Mouse (Mus musculus) gastrocnemius, postnatal 10 days (tissue): Measurements from ENCODE around the gene Gm45785. TPM values are rescaled to one million over a fixed set of nuclear protein-coding genes. Genes with fewer than 3 reads are reported as not detected.
"Not testable (repeated sequence)": the region's sequence is repeated elsewhere in the genome, so short reads cannot be mapped to it uniquely, and the experiment has no call there.

Source experiments
- DNase-seq: peaks from one replicate; pipeline ENCODE4 v3.0.0; 2021; ENCODE audit warnings: mixed read lengths
- long read RNA-seq, 2 experiments: library from polyadenylated mRNA; stranded (forward); transcript quantifications; one replicate each; pipeline ENCODE4 v2.0.0; 2021
- total RNA-seq, 2 experiments: library from RNA; stranded (reverse); gene quantifications; 2 replicates each; pipeline ENCODE4 v1.2.3; 2021

The Gm45785 gene
- total RNA-seq: not detected
- long read RNA-seq, experiment 1, partial matches to known transcripts: 1 of 1 reads
- long read RNA-seq, experiment 1, other reads (novel, unspliced or antisense): 0 of 1 reads
- long read RNA-seq, experiment 2: 0 reads

GRCm38 (mm10) chr7:140855860-140856784, at the start of gene Gm45785:
Gene Gm45785 (minus strand): TSS chr7:140856331.
- DNase-seq: peak; percentile 71

- DNase-seq: no peak
Measured at GRCm38 (mm10) chr7:140905642-140906081, 49.5 kb upstream of the Gm45785 start.

GRCm38 (mm10) chr7:140903212-140903611, 47.1 kb upstream of the Gm45785 start:
- peak; percentile 87 for DNase-seq

- DNase-seq: peak; percentile 60
Measured at GRCm38 (mm10) chr7:140902036-140902875, 46.1 kb upstream of the Gm45785 start.

- peak; percentile 56 for DNase-seq
Measured at GRCm38 (mm10) chr7:140900220-140900619, 44.1 kb upstream of the Gm45785 start, which contains the start of gene Cox8b. Gene Cox8b (minus strand): TSS chr7:140900446.

- DNase-seq: no peak
Measured at GRCm38 (mm10) chr7:140899121-140899520, 43.0 kb upstream of the Gm45785 start.

GRCm38 (mm10) chr7:140897863-140898262, 41.7 kb upstream of the Gm45785 start:
- no peak for DNase-seq

- no peak for DNase-seq
Measured at GRCm38 (mm10) chr7:140894611-140895010, 38.5 kb upstream of the Gm45785 start.

- DNase-seq: no peak
Measured at GRCm38 (mm10) chr7:140894031-140894430, 37.9 kb upstream of the Gm45785 start.

- DNase-seq: not testable (repeated sequence)
Measured at GRCm38 (mm10) chr7:140890636-140891035, 34.5 kb upstream of the Gm45785 start.

GRCm38 (mm10) chr7:140882469-140882803, 26.3 kb upstream of the Gm45785 start:
- DNase-seq: no peak

GRCm38 (mm10) chr7:140881696-140882468, 25.8 kb upstream of the Gm45785 start, which contains the start of the genes Psmd13 and Sirt3:
Gene Psmd13 (plus strand): TSS chr7:140881968.
Gene Sirt3 (minus strand): TSS chr7:140882309.
- peak; percentile 98 for DNase-seq

GRCm38 (mm10) chr7:140880865-140881515, 24.9 kb upstream of the Gm45785 start:
- DNase-seq: no peak

GRCm38 (mm10) chr7:140880419-140880818, 24.3 kb upstream of the Gm45785 start:
- DNase-seq: no peak

- no peak for DNase-seq
Measured at GRCm38 (mm10) chr7:140879355-140879754, 23.2 kb upstream of the Gm45785 start.

- DNase-seq: no peak
Measured at GRCm38 (mm10) chr7:140877364-140877763, 21.2 kb upstream of the Gm45785 start.

- no peak for DNase-seq
Measured at GRCm38 (mm10) chr7:140874224-140874623, 18.1 kb upstream of the Gm45785 start.

GRCm38 (mm10) chr7:140864761-140865160, 8.6 kb upstream of the Gm45785 start:
- DNase-seq: no peak

GRCm38 (mm10) chr7:140860728-140861127, 4.6 kb upstream of the Gm45785 start:
- no peak for DNase-seq

GRCm38 (mm10) chr7:140859997-140860396, 3.9 kb upstream of the Gm45785 start:
- DNase-seq: no peak

GRCm38 (mm10) chr7:140858746-140859145, 2.6 kb upstream of the Gm45785 start:
- DNase-seq: no peak
